ENCODE assay signal across 18 mouse cellular contexts in the genomic region with DNA sequence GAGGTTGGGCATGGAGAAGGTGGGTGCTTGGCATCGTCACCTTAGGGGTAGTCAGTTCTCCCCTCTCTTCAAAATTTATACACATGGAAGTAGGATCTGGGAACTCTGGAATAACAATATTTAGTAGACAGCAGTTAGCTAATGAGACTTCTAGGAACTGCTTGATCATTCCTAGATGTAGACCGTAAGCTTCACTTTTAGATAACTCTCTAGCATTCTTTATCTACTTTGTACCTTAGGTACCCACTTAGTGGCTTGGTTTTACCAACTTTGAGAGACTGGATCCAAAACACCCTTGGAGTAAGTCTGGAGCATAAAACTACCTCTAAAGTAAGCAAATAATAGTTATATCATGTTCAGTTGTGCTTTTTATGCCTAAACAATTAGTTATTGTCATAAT.
"Had no signal": no experiment of that assay in that cellular context is flagged by ENCODE, and none has a peak within 500 bp of the region (broad histone marks: within the 10 kb centered on the region; RNA-seq: fewer than 3 reads in every experiment).

No protein-coding gene starts in this region.

- ATAC-seq: midbrain, embryonic 16.5 days had no signal

- H3K9ac ChIP-seq: lung, embryonic 14.5 days; midbrain, embryonic 12.5 days; neural tube, embryonic 13.5 days; neural tube, embryonic 15.5 days; stomach, embryonic 15.5 days had no signal

- H3K9me3 ChIP-seq: midbrain, embryonic 10.5 days; midbrain, embryonic 12.5 days; neural tube, embryonic 13.5 days; neural tube, embryonic 15.5 days; stomach, embryonic 15.5 days had no signal

- H3K4me1 ChIP-seq: midbrain, embryonic 10.5 days; midbrain, embryonic 12.5 days had no signal

- H3K36me3 ChIP-seq: stomach, embryonic 15.5 days had no signal

- H3K27ac ChIP-seq: midbrain, embryonic 10.5 days; midbrain, embryonic 12.5 days; neural tube, embryonic 13.5 days; neural tube, embryonic 15.5 days; stomach, embryonic 15.5 days; stomach, postnatal 0 days had no signal

- DNase-seq: lung, adult 18-20 months; lung, embryonic 14.5 days; lung, postnatal 10 days; lung, postnatal 4 days; midbrain, embryonic 14.5 days; retina, postnatal 1 day; right cerebral cortex, postnatal 14 days; thymus, adult 2 months; thymus, postnatal 25 days; thymus, postnatal 4 days had no signal

- H3K4me2 ChIP-seq: lung, embryonic 14.5 days; midbrain, embryonic 12.5 days; neural tube, embryonic 13.5 days; neural tube, embryonic 15.5 days; stomach, embryonic 15.5 days had no signal

- H3K27me3 ChIP-seq: midbrain, embryonic 12.5 days; neural tube, embryonic 13.5 days; neural tube, embryonic 15.5 days; stomach, embryonic 15.5 days had no signal

- H3K4me3 ChIP-seq: midbrain, embryonic 10.5 days; midbrain, embryonic 12.5 days; myocyte; neural tube, embryonic 13.5 days; neural tube, embryonic 15.5 days; stomach, embryonic 15.5 days had no signal
